ENCODE assay signal across 9 mouse cellular contexts in genomic region chr9:66605876-66606750, GRCm38 (mm10). TPM values are rescaled to one million over a fixed set of nuclear protein-coding genes. Genes with fewer than 3 reads are reported as not detected.
DNase-seq lines count a peak whose midpoint lies in the region; ATAC-seq and TF ChIP-seq lines count a peak whose summit lies in the region.
"Had no signal": no experiment of that assay in that cellular context is flagged by ENCODE, and none has a peak within 500 bp of the region (broad histone marks: within the 10 kb centered on the region; RNA-seq: fewer than 3 reads in every experiment).

No protein-coding gene starts in this region.

- no peak for TF ChIP-seq CTCF in hindbrain, postnatal 0 days (IDR thresholded peaks at IDR 0.05; ENCODE audit: low read depth)

- no peak overlapping the region for H3K4me3 ChIP-seq in hindbrain, postnatal 0 days (ENCODE audit: low read length)
- no peak overlapping the region for H3K4me3 ChIP-seq in hindbrain, embryonic 11.5 days (ENCODE audit: low read depth, low read length)
- no peak overlapping the region for H3K4me3 ChIP-seq in embryonic facial prominence, embryonic 15.5 days (replicated peaks)
- H3K4me3 ChIP-seq in liver, embryonic 16.5 days (ENCODE audit: low read depth, low read length), result no peak overlapping the region

- WGBS in hindbrain, postnatal 0 days, result 70% methylated on average over 13 of the region's 13 CpGs
- 79% methylated on average over 13 of the region's 13 CpGs for WGBS in hindbrain, embryonic 11.5 days
- 52% methylated on average over 13 of the region's 13 CpGs for WGBS in embryonic facial prominence, embryonic 15.5 days
- 71% methylated on average over 13 of the region's 13 CpGs for WGBS in liver, embryonic 16.5 days (ENCODE audit: insufficient replicate concordance)

- DNase-seq in hindbrain, postnatal 0 days (ENCODE audit: low spot score), result peak; percentile 49
- DNase-seq in hindbrain, embryonic 11.5 days (ENCODE audit: low spot score), result no peak
- peak; percentile 75 for DNase-seq in testis, postnatal 10 days (ENCODE audit: low spot score)
- no peak for DNase-seq in thymus, postnatal 4 days
- no peak for DNase-seq in spleen, adult 12 weeks (ENCODE audit: low spot score)
- no peak for DNase-seq in frontal cortex, postnatal 10 days (ENCODE audit: low spot score in 2 of 2)

- H3K36me3 ChIP-seq in hindbrain, postnatal 0 days (ENCODE audit: insufficient read depth, low read length), result no peaks in the 10 kb centered on the region
- H3K36me3 ChIP-seq in hindbrain, embryonic 11.5 days (ENCODE audit: control insufficient read depth, insufficient read depth, low read length), result no peaks in the 10 kb centered on the region
- no peaks in the 10 kb centered on the region for H3K36me3 ChIP-seq in embryonic facial prominence, embryonic 15.5 days
- H3K36me3 ChIP-seq in liver, embryonic 16.5 days (ENCODE audit: control insufficient read depth, insufficient read depth), result no peaks in the 10 kb centered on the region

- no peaks in the 10 kb centered on the region for H3K27me3 ChIP-seq in hindbrain, postnatal 0 days (ENCODE audit: insufficient read depth, low read length)
- 0 out of 2 replicates have a peak, but pooled peaks cover 2% of the 10 kb centered on the region for H3K27me3 ChIP-seq in hindbrain, embryonic 11.5 days (ENCODE audit: control insufficient read depth, insufficient read depth, low read length)
- H3K27me3 ChIP-seq in embryonic facial prominence, embryonic 15.5 days, result no peaks in the 10 kb centered on the region
- H3K27me3 ChIP-seq in liver, embryonic 16.5 days (ENCODE audit: control insufficient read depth, insufficient read depth, low read depth, low read length), result no peaks in the 10 kb centered on the region

- H3K4me1 ChIP-seq in hindbrain, postnatal 0 days (ENCODE audit: insufficient read depth, low read length), result no peaks in the 10 kb centered on the region
- no peaks in the 10 kb centered on the region for H3K4me1 ChIP-seq in hindbrain, embryonic 11.5 days (replicated peaks; ENCODE audit: control insufficient read depth, insufficient read depth, low read length)
- peaks cover 12% of the 10 kb centered on the region; the same call in 1 of the 2 replicates for H3K4me1 ChIP-seq in embryonic facial prominence, embryonic 15.5 days
- peaks cover 12% of the 10 kb centered on the region for H3K4me1 ChIP-seq in liver, embryonic 16.5 days (ENCODE audit: control insufficient read depth, low read depth, low read length)

- H3K27ac ChIP-seq in hindbrain, postnatal 0 days, result no peak overlapping the region
- H3K27ac ChIP-seq in hindbrain, embryonic 11.5 days (ENCODE audit: low read depth, low read length), result no peak overlapping the region
- H3K27ac ChIP-seq in embryonic facial prominence, embryonic 15.5 days (replicated peaks), result peak overlapping the region; percentile 31; the same call in 1 of the 2 replicates
- no peak overlapping the region for H3K27ac ChIP-seq in liver, embryonic 16.5 days (ENCODE audit: low read length)

- H3K4me2 ChIP-seq in hindbrain, postnatal 0 days (ENCODE audit: low read depth, low read length), result no peak overlapping the region
- H3K4me2 ChIP-seq in hindbrain, embryonic 11.5 days (replicated peaks; ENCODE audit: low read depth, low read length), result no peak overlapping the region
- H3K4me2 ChIP-seq in embryonic facial prominence, embryonic 15.5 days (replicated peaks), result peak overlapping the region; percentile 34; the same call in 1 of the 2 replicates
- peak overlapping the region; percentile 26; the same call in 1 of the 2 replicates for H3K4me2 ChIP-seq in liver, embryonic 16.5 days (ENCODE audit: low read depth, low read length)

- no peak overlapping the region for H3K9ac ChIP-seq in hindbrain, postnatal 0 days (replicated peaks; ENCODE audit: low read length)
- H3K9ac ChIP-seq in hindbrain, embryonic 11.5 days (ENCODE audit: low read depth, low read length), result no peak overlapping the region
- H3K9ac ChIP-seq in embryonic facial prominence, embryonic 15.5 days, result no peak overlapping the region
- no peak overlapping the region for H3K9ac ChIP-seq in liver, embryonic 16.5 days (ENCODE audit: low read depth, low read length)

- no peak for ATAC-seq in hindbrain, postnatal 0 days
- ATAC-seq in hindbrain, embryonic 11.5 days (ENCODE audit: low FRiP score), result no peak
- no peak for ATAC-seq in embryonic facial prominence, embryonic 15.5 days (ENCODE audit: insufficient number of reproducible peaks, low FRiP score, low TSS enrichment, low read depth)
- peak; percentile 21; the same call in 1 of the 2 replicates for ATAC-seq in liver, embryonic 16.5 days (ENCODE audit: low read depth)
- ATAC-seq: inflammation-experienced regulatory T-cells, adult 6 months had no signal

- no peaks in the 10 kb centered on the region for H3K9me3 ChIP-seq in hindbrain, postnatal 0 days (ENCODE audit: low read length)
- H3K9me3 ChIP-seq in hindbrain, embryonic 11.5 days (ENCODE audit: control insufficient read depth, low read length), result no peaks in the 10 kb centered on the region
- H3K9me3 ChIP-seq in embryonic facial prominence, embryonic 15.5 days (replicated peaks), result no peaks in the 10 kb centered on the region
- no peaks in the 10 kb centered on the region for H3K9me3 ChIP-seq in liver, embryonic 16.5 days (replicated peaks; ENCODE audit: control insufficient read depth, low read length)

RNA-seq across cellular contexts. Expression of gene Usp3, which starts 13.2 kb away (rescaled TPM):
- 27.2 and 28.4 TPM in 2 replicates for total RNA-seq in hindbrain, postnatal 0 days (2014; rRNA removed)
- polyA plus RNA-seq in hindbrain, postnatal 0 days (2015; fragmentation: Nextera tagmentation; extraction: Ambion mirVana), result 39.6 and 46.8 TPM in 2 replicates
- 101 and 117 TPM in 2 replicates for polyA plus RNA-seq in hindbrain, embryonic 11.5 days (2014; fragmentation: Nextera tagmentation; extraction: Ambion mirVana)
- polyA plus RNA-seq in embryonic facial prominence, embryonic 15.5 days (2015; fragmentation: Nextera tagmentation; extraction: Ambion mirVana), result 54.0 and 58.9 TPM in 2 replicates
- polyA plus RNA-seq in liver, embryonic 16.5 days (2015; fragmentation: Nextera tagmentation; extraction: Ambion mirVana), result 11.9 and 14.8 TPM in 2 replicates

Comparison
In these comparisons a context has a peak if more than half of its experiments do, and no peak if none do; other contexts are left out.
1. DNase-seq: peak in hindbrain, postnatal 0 days (single experiment) and testis, postnatal 10 days (single experiment); none in hindbrain, embryonic 11.5 days (single experiment), thymus, postnatal 4 days (single experiment), spleen, adult 12 weeks (single experiment) and frontal cortex, postnatal 10 days (0 of 2).
2. H3K4me2 ChIP-seq: peak in embryonic facial prominence, embryonic 15.5 days (single experiment) and liver, embryonic 16.5 days (single experiment); none in hindbrain, postnatal 0 days (single experiment) and hindbrain, embryonic 11.5 days (single experiment).